24 mouse cellular contexts compared by ENCODE assay signal in the genomic region with DNA sequence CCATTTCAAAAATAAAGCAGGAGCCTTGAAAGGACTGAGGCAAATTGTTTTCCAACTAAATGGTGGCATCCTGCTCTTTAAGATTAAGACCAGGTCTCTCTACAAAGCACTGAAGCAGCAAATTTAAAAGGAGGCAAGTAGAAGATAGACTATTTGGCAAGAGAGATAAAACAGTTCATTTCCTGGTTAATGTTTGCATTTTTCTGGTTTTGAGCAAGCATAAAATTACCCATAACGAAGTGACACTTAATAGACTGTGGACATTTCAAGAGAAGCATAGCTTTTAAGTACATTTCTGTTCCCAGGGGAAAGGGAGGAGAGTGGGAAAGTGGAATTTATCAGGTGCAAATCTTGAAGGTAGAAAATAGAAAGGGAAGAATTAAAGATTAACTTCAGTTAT.
"Had no signal": no experiment of that assay in that cellular context is flagged by ENCODE, and none has a peak within 500 bp of the region (broad histone marks: within the 10 kb centered on the region; RNA-seq: fewer than 3 reads in every experiment).

No protein-coding gene starts in this region.

- H3K9ac ChIP-seq: heart, embryonic 12.5 days; hindbrain, embryonic 12.5 days; hindbrain, embryonic 14.5 days; intestine, embryonic 15.5 days; limb, embryonic 12.5 days had no signal

- H3K4me1 ChIP-seq: heart, embryonic 10.5 days; heart, embryonic 12.5 days; hindbrain, embryonic 10.5 days; hindbrain, embryonic 12.5 days; intestine, embryonic 15.5 days; limb, embryonic 10.5 days; limb, embryonic 12.5 days had no signal

- H3K27ac ChIP-seq: gastrocnemius, adult 2 months; heart, embryonic 10.5 days; hindbrain, embryonic 10.5 days; hindbrain, embryonic 12.5 days; hindbrain, embryonic 14.5 days; intestine, embryonic 15.5 days; layer of hippocampus, adult 2 months; left cerebral cortex, adult 2 months; limb, embryonic 10.5 days; limb, embryonic 12.5 days had no signal

- H3K27me3 ChIP-seq: heart, embryonic 12.5 days; hindbrain, embryonic 12.5 days; intestine, embryonic 15.5 days; limb, embryonic 12.5 days had no signal

- DNase-seq: gastrocnemius, adult 2 months; gastrocnemius, postnatal 10 days; gastrocnemius, postnatal 25 days; heart, adult 18-20 months; heart, postnatal 10 days; heart, postnatal 4 days; kidney, adult 18-20 months; kidney, adult 8-10 months; kidney, postnatal 10 days; kidney, postnatal 25 days; kidney, postnatal 4 days had no signal

- H3K9me3 ChIP-seq: heart, embryonic 10.5 days; heart, embryonic 12.5 days; hindbrain, embryonic 10.5 days; hindbrain, embryonic 12.5 days; intestine, embryonic 15.5 days; limb, embryonic 10.5 days; limb, embryonic 12.5 days had no signal

- H3K4me3 ChIP-seq: gastrocnemius, adult 2 months; heart, embryonic 10.5 days; heart, embryonic 12.5 days; hindbrain, embryonic 10.5 days; hindbrain, embryonic 12.5 days; intestine, embryonic 15.5 days; layer of hippocampus, adult 2 months; left cerebral cortex, adult 2 months; limb, embryonic 10.5 days; limb, embryonic 12.5 days had no signal

- H3K36me3 ChIP-seq: heart, embryonic 10.5 days; heart, embryonic 12.5 days; hindbrain, embryonic 10.5 days; hindbrain, embryonic 12.5 days; intestine, embryonic 15.5 days; limb, embryonic 10.5 days; limb, embryonic 12.5 days had no signal

- ATAC-seq: hindbrain, embryonic 16.5 days; inflammation-experienced regulatory T-cells, adult 6 months; intestine, embryonic 15.5 days; intestine, postnatal 0 days had no signal

- H3K4me2 ChIP-seq: heart, embryonic 12.5 days; hindbrain, embryonic 12.5 days; hindbrain, embryonic 14.5 days; intestine, embryonic 15.5 days; limb, embryonic 12.5 days had no signal
